Mouse (Mus musculus) CH12.LX (cell line): Measurements from ENCODE around the gene Brd4. TPM values are rescaled to one million over a fixed set of nuclear protein-coding genes. Genes with fewer than 3 reads are reported as not detected.

Experiments used
- DNase-seq: peaks from one replicate; pipeline ENCODE4 v3.0.0-alpha.2; 2013; ENCODE audit errors: extremely low read depth
- H3K27ac ChIP-seq: 2 replicates; pipeline ENCODE4 v1.5.1; 2012; ENCODE audit warnings: low read depth, mild to moderate bottlenecking, control low read depth, moderate library complexity; ENCODE audit not compliant: insufficient read depth
- H3K27me3 ChIP-seq: replicated peaks from 2 replicates; pipeline ENCODE3; 2012; ENCODE audit warnings: inconsistent platforms
- H3K36me3 ChIP-seq, 2 experiments: replicated peaks in 1 of 2; 2 replicates each; pipeline versions ENCODE3 to v1.6.1; 2012; ENCODE audit warnings: inconsistent platforms in 1 of 2, low read length in 1 of 2, mild to moderate bottlenecking in 1 of 2, mixed read lengths in 1 of 2, moderate library complexity in 1 of 2; ENCODE audit not compliant: control insufficient read depth in 1 of 2, insufficient read depth in 1 of 2
- H3K4me1 ChIP-seq, 2 experiments: 2 replicates each; pipeline ENCODE4 v1.6.1; 2012; ENCODE audit warnings: inconsistent platforms in 1 of 2, moderate library complexity in 1 of 2; ENCODE audit not compliant: insufficient read depth in 2 of 2, control insufficient read depth in 1 of 2
- H3K4me2 ChIP-seq: 2 replicates; pipeline ENCODE4 v1.6.1; 2012; ENCODE audit warnings: low read depth, mild to moderate bottlenecking, control low read depth; ENCODE audit not compliant: poor library complexity, insufficient read depth, severe bottlenecking
- H3K4me3 ChIP-seq, 3 experiments: fragments of 150-350 bp in 1 of 3; sonication (generic) in 1 of 3; replicated peaks in 1 of 3; 2 replicates each; pipeline versions ENCODE3 to v1.5.1; 2011 to 2012; ENCODE audit warnings: low read depth in 2 of 3, low read length in 2 of 3, mild to moderate bottlenecking in 2 of 3, moderate library complexity in 2 of 3, control low read depth in 1 of 3, improper control_type of control experiment in 1 of 3, inconsistent platforms in 1 of 3, mixed read lengths in 1 of 3; ENCODE audit not compliant: poor library complexity in 1 of 3
- H3K79me2 ChIP-seq: replicated peaks from 2 replicates; pipeline ENCODE4 v1.6.1; 2012; ENCODE audit warnings: mild to moderate bottlenecking, moderate library complexity; ENCODE audit not compliant: control insufficient read depth, poor library complexity, insufficient read depth, severe bottlenecking; ENCODE audit errors: extremely low read depth
- H3K9ac ChIP-seq: 2 replicates; pipeline ENCODE4 v1.6.1; 2012; ENCODE audit warnings: low read depth, mild to moderate bottlenecking, control low read depth, moderate library complexity; ENCODE audit not compliant: insufficient read depth
- H3K9me3 ChIP-seq: replicated peaks from 2 replicates; pipeline ENCODE3; 2012; ENCODE audit warnings: low read length, inconsistent platforms, mixed read lengths
- BHLHE40 ChIP-seq: IDR thresholded peaks from 2 replicates; pipeline ENCODE4 v1.6.1; 2011; ENCODE audit warnings: mild to moderate bottlenecking, low read depth, low read length, improper control_type of control experiment
- CHD2 ChIP-seq: IDR thresholded peaks from 2 replicates; pipeline ENCODE4 v1.6.1; 2011; ENCODE audit warnings: low read length, improper control_type of control experiment
- CTCF ChIP-seq, 2 experiments: IDR thresholded peaks in 1 of 2; conservative IDR thresholded peaks in 1 of 2; 2 replicates each; pipeline ENCODE4 v1.5.1; 2011 to 2012; ENCODE audit warnings: low read depth in 2 of 2, low read length in 2 of 2, improper control_type of control experiment in 1 of 2, inconsistent platforms in 1 of 2, mild to moderate bottlenecking in 1 of 2, moderate library complexity in 1 of 2
- ELF1 ChIP-seq: IDR thresholded peaks from 2 replicates; pipeline ENCODE4 v1.6.1; 2014; ENCODE audit warnings: low read depth, mild to moderate bottlenecking, inconsistent platforms, low read length, improper control_type of control experiment
- EP300 ChIP-seq: IDR thresholded peaks from 2 replicates; pipeline ENCODE4 v1.6.1; 2011; ENCODE audit warnings: low read length, improper control_type of control experiment
- HCFC1 ChIP-seq: IDR thresholded peaks from 2 replicates; pipeline ENCODE4 v1.6.1; 2012; ENCODE audit warnings: low read depth, mild to moderate bottlenecking, inconsistent platforms, low read length, improper control_type of control experiment
- IRF4 ChIP-seq: IDR thresholded peaks from 2 replicates; pipeline ENCODE4 v1.6.1; 2014; ENCODE audit warnings: low read depth, mild to moderate bottlenecking, inconsistent platforms, low read length, improper control_type of control experiment
- JUN ChIP-seq: IDR thresholded peaks from 2 replicates; pipeline ENCODE4 v1.6.1; 2011; ENCODE audit warnings: low read depth, mild to moderate bottlenecking, low read length, improper control_type of control experiment, moderate library complexity; ENCODE audit not compliant: insufficient read depth
- JUND ChIP-seq: conservative IDR thresholded peaks from 2 replicates; pipeline ENCODE4 v1.6.1; 2011; ENCODE audit warnings: low read depth, low read length, improper control_type of control experiment
- MAX ChIP-seq: IDR thresholded peaks from 2 replicates; pipeline ENCODE4 v1.6.1; 2011; ENCODE audit warnings: low read length, improper control_type of control experiment
- MAZ ChIP-seq: IDR thresholded peaks from 2 replicates; pipeline ENCODE4 v1.6.1; 2012; ENCODE audit warnings: low read depth, mild to moderate bottlenecking, inconsistent platforms, low read length, improper control_type of control experiment, moderate library complexity
- MEF2A ChIP-seq: IDR thresholded peaks from 2 replicates; pipeline ENCODE4 v1.6.1; 2014; ENCODE audit warnings: low read depth, mild to moderate bottlenecking, inconsistent platforms, low read length, improper control_type of control experiment, borderline replicate concordance
- MXI1 ChIP-seq: IDR thresholded peaks from 2 replicates; pipeline ENCODE4 v1.6.1; 2011; ENCODE audit warnings: mild to moderate bottlenecking, low read depth, low read length, improper control_type of control experiment
- MYC ChIP-seq: IDR thresholded peaks from 2 replicates; pipeline ENCODE4 v1.6.1; 2011; ENCODE audit warnings: low read depth, mild to moderate bottlenecking, improper control_type of control experiment, low read length
- NELFE ChIP-seq: IDR thresholded peaks from 2 replicates; pipeline ENCODE4 v1.6.1; 2011; ENCODE audit warnings: low read depth, low read length, improper control_type of control experiment
- NRF1 ChIP-seq: IDR thresholded peaks from 2 replicates; pipeline ENCODE4 v1.6.1; 2014; ENCODE audit warnings: low read depth, mild to moderate bottlenecking, inconsistent platforms, low read length, improper control_type of control experiment, moderate library complexity
- PAX5 ChIP-seq: IDR thresholded peaks from 2 replicates; pipeline ENCODE4 v1.6.1; 2012; ENCODE audit warnings: low read length, inconsistent platforms, mixed read lengths
- POLR2A ChIP-seq: IDR thresholded peaks from 2 replicates; pipeline ENCODE4 v1.6.1; 2011; ENCODE audit warnings: low read depth, mild to moderate bottlenecking, improper control_type of control experiment, low read length
- POLR2AphosphoS2 ChIP-seq: IDR thresholded peaks from 2 replicates; pipeline ENCODE4 v1.6.1; 2011; ENCODE audit warnings: low read depth, low read length, improper control_type of control experiment
- RAD21 ChIP-seq: IDR thresholded peaks from 2 replicates; pipeline ENCODE4 v1.6.1; 2011; ENCODE audit warnings: low read depth, mild to moderate bottlenecking, low read length, improper control_type of control experiment, moderate library complexity
- RCOR1 ChIP-seq: conservative IDR thresholded peaks from 2 replicates; pipeline ENCODE4 v1.6.1; 2012; ENCODE audit warnings: low read depth, mild to moderate bottlenecking, inconsistent platforms, low read length, improper control_type of control experiment
- SIN3A ChIP-seq: IDR thresholded peaks from 2 replicates; pipeline ENCODE4 v1.6.1; 2012; ENCODE audit warnings: low read length, improper control_type of control experiment, inconsistent platforms
- SMC3 ChIP-seq: IDR thresholded peaks from 2 replicates; pipeline ENCODE4 v1.6.1; 2011; ENCODE audit warnings: low read depth, low read length, improper control_type of control experiment
- TBP ChIP-seq: conservative IDR thresholded peaks from 2 replicates; pipeline ENCODE4 v1.6.1; 2011; ENCODE audit warnings: low read depth, low read length, improper control_type of control experiment
- TCF12 ChIP-seq: IDR thresholded peaks from 2 replicates; pipeline ENCODE4 v1.6.1; 2014; ENCODE audit warnings: low read depth, mild to moderate bottlenecking, inconsistent platforms, low read length, improper control_type of control experiment
- UBTF ChIP-seq: IDR thresholded peaks from 2 replicates; pipeline ENCODE4 v1.6.1; 2012; ENCODE audit warnings: low read depth, mild to moderate bottlenecking, inconsistent platforms, low read length, improper control_type of control experiment, moderate library complexity
- USF1 ChIP-seq: IDR thresholded peaks from 2 replicates; pipeline ENCODE4 v1.6.1; 2014; ENCODE audit warnings: low read depth, mild to moderate bottlenecking, inconsistent platforms, low read length, improper control_type of control experiment
- USF2 ChIP-seq: conservative IDR thresholded peaks from 2 replicates; pipeline ENCODE4 v1.6.1; 2011; ENCODE audit warnings: low read depth, low read length, improper control_type of control experiment
- ZC3H11A ChIP-seq: IDR thresholded peaks from 2 replicates; pipeline ENCODE4 v1.6.1; 2012; ENCODE audit warnings: low read depth, mild to moderate bottlenecking, inconsistent platforms, low read length, improper control_type of control experiment
- ZKSCAN1 ChIP-seq: IDR thresholded peaks from 2 replicates; pipeline ENCODE4 v1.6.1; 2012; ENCODE audit warnings: low read depth, inconsistent platforms, low read length, improper control_type of control experiment, borderline replicate concordance
- ZNF384 ChIP-seq: IDR thresholded peaks from 2 replicates; pipeline ENCODE4 v1.6.1; 2012; ENCODE audit warnings: low read depth, low read length, improper control_type of control experiment, inconsistent platforms
- dilution Hi-C: fragments of 300-500 bp; cut with MboI; formaldehyde crosslinking; loops from 2 replicates; pipeline ENCODE4 v1.14.3; 2020; ENCODE audit warnings: low sequenced_read_pairs; ENCODE audit not compliant: extremely low pct_unique_long_range_greater_than_20kb, extremely low pct_ligation_motif_present
- in situ Hi-C: fragments of 300-500 bp; cut with MboI; formaldehyde crosslinking; loops from 3 replicates; pipeline ENCODE4 v1.14.3; 2019; ENCODE audit warnings: low sequenced_read_pairs, low pct_ligation_motif_present, low pct_unique_long_range_greater_than_20kb, mixed read lengths
- polyA plus RNA-seq: library from polyadenylated mRNA; unstranded; fragments of >175 nt; gene quantifications from 2 replicates; pipeline ENCODE4 v1.2.1, GENCODE M21; 2012; ENCODE audit warnings: low read depth; ENCODE audit not compliant: insufficient read length
- total RNA-seq, 2 experiments: library from RNA; depleted of rRNA; stranded (reverse); fragments of 300-350 nt in 1 of 2; fragments of >200 nt in 1 of 2; gene quantifications; 2 replicates each; pipeline ENCODE4 v1.2.3; 2012 to 2014

The Brd4 gene
- total RNA-seq (2012; rRNA removed) (17.5 and 19.1 TPM in 2 replicates), total RNA-seq (2014; rRNA removed) (4.8 and 6.3 TPM in 2 replicates), polyA plus RNA-seq (68.1 and 68.5 TPM in 2 replicates)

DNA sequence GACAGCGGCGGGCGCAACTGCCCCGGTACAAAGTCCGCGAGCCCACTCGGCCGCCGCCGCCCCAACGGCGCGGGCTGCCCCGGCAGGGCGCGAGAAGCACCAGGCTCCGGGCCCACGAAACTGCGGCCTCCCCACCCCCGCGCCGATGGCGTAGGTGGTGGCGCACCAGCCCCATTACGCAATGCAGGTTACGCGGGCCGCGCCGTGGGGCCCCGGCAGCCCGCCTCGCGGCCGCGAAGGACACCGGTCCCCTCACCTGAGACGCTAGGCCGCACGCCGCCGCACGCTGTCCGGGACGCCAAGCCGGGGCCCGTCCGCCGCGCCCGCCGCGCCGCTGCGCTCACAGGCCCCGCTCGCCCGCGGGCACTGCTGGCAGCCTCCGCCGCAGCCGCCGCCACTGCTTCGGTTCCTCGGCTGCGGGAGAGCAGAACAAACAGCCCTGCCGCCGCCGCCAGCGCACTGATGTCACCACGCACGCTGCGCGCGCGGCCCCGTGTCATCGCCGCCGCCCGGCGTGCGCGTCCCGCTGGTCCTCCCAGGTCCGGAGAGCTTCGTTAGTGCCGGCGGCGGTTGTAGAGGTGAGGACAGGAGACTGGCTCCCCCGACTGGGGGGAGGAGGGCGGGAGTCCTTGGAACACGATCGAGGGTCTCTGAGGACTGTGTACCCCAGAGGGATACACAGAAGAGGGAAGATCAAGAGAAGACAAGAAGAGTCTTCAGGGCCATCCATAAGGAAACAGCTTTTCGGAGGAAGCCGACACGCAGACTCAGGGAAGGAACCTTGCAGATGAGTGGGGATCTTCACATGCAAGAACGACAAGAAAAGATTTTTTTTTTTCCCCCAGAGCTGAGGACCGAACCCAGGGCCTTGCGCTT, at the start of gene Brd4:
Gene Brd4 (minus strand): TSS at position 461 of the 876 bp plus-strand sequence.
- Histone ChIP-seq H3K79me2 (peaks cover 51% of the 10 kb centered on the region), H3K27me3 (no peaks in the 10 kb centered on the region), H3K4me1 (peaks cover 8 to 40% of the 10 kb centered on the region in 2 experiments; a peak in 3 of 4 replicates), H3K9ac (peak within 1 kb of the TSS; percentile 76), H3K4me3 (peak within 1 kb of the TSS; percentile 83 to 94 (median 93))
- in situ Hi-C loops (loop anchor here (5.0 kb wide), 1 partner anchor 42 kb away; no protein-coding TSS in a partner anchor), dilution Hi-C loops (no loop called here)
- peak; percentile 80 for DNase-seq
- peak; percentile 96 for TF ChIP-seq POLR2A
- no peak for TF ChIP-seq MAZ
- peak; percentile 73 for TF ChIP-seq NRF1
- TF ChIP-seq RCOR1, result peak; percentile 55; the same call in 1 of the 2 replicates
- no peak for TF ChIP-seq MAX
- TF ChIP-seq USF1, result no peak
- TF ChIP-seq BHLHE40, result 0 out of 2 replicates have a peak, but pooled peaks have one; percentile 26
- TF ChIP-seq UBTF, result peak; percentile 50; the same call in 1 of the 2 replicates
- peak; percentile 71 for TF ChIP-seq IRF4
- peak; percentile 8; the same call in 1 of the 2 replicates for TF ChIP-seq ELF1
- TF ChIP-seq JUN, result no peak; the same call in 1 of the 2 replicates
- 0 out of 2 replicates have a peak, but pooled peaks have one; percentile 39 for TF ChIP-seq MEF2A
- no peak for TF ChIP-seq EP300
- TF ChIP-seq CHD2, result no peak
- no peak for TF ChIP-seq MYC
- TF ChIP-seq SMC3, result no peak
- 0 out of 2 replicates have a peak, but pooled peaks have one; percentile 61 for TF ChIP-seq TBP
- TF ChIP-seq PAX5, result no peak
- no peak for TF ChIP-seq ZNF384
- TF ChIP-seq SIN3A, result peak; percentile 75
- TF ChIP-seq MXI1, result peak; percentile 78; the same call in 1 of the 2 replicates
- no peak for TF ChIP-seq USF2
- TF ChIP-seq NELFE, result peak; percentile 89
- TF ChIP-seq POLR2AphosphoS2, result peak; percentile 84; the same call in 1 of the 2 replicates
- TF ChIP-seq TCF12, result peak; percentile 85
- no peak for TF ChIP-seq ZKSCAN1
- no peak for TF ChIP-seq ZC3H11A
- peak; percentile 6 for TF ChIP-seq RAD21
- peak; percentile 61 for TF ChIP-seq HCFC1
- no peak for TF ChIP-seq JUND
- TF ChIP-seq CTCF (conservative IDR thresholded peaks at IDR 0.05 in 1 of 2, IDR thresholded peaks at IDR 0.05 in 1 of 2; ENCODE audit: low read depth in 2 of 2, low read length in 2 of 2), result peak in 1 of 2 experiments; percentile 27; a peak in 2 of 4 replicates
- TF ChIP-seq, all 38 proteins: peak for 17
- no peaks in the 10 kb centered on the region for H3K9me3 ChIP-seq
- H3K4me2 ChIP-seq, result peak within 1 kb of the TSS; percentile 92
- peak within 1 kb of the TSS; percentile 89 for H3K27ac ChIP-seq
- peaks cover 0 to 6% of the 10 kb centered on the region in 2 experiments for H3K36me3 ChIP-seq
